Mouse (Mus musculus) embryo, embryonic 11 days (tissue): ENCODE measurements around the gene Axl.
A peak's percentile ranks its signal among the peaks of the same experiment; 100 is the strongest.

ENCODE experiments used
- DNase-seq: peaks from one replicate; pipeline ENCODE4 v3.0.0-alpha.2; 2015

Axl gene

DNA sequence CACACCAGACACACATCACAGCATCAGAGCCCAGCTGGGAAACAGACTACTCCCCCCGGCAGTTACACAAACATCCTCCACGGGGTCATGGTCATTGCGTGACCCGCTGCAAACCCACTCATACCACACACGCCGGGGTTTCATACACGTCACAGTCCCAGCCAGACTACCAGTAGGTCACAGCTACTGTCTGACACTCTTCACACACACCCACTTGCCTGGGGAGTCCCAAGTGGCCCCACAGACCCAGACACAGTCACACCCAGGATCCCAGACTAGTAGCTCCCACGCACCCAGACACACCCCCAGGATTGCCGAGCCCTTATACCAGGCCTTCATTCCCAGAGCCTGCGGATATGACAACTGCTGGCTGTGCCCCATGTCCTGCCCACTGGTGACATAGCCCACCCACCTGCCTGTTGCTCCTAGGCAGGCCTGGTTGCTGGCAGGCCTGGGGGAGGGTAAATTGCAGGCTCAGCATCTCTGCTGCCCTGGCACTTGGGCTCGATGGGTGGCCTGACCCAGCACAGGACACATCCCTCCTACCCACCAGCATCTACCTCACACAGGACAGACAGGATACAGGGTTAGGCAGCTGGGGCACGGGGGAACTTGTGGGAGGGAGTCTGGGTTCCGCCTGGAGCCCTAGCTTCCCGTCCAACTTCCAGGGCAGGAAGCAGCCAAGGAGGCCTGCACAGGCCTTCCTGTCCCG lies 80.8 kb downstream of the Axl start:
- DNase-seq = peak; percentile 28
